Mouse (Mus musculus) brain, embryonic 14.5 days (tissue): ENCODE results near the gene Mal.

ENCODE experiments used
- CTCF ChIP-seq: fragments of 200-500 bp; IDR thresholded peaks from 2 replicates; pipeline ENCODE4 v1.5.1; 2012; ENCODE audit warnings: inconsistent platforms, mild to moderate bottlenecking, moderate library complexity, borderline replicate concordance; ENCODE audit not compliant: insufficient read depth, insufficient read length; ENCODE audit errors: extremely low read depth
- POLR2A ChIP-seq: fragments of 200-500 bp; IDR thresholded peaks from 2 replicates; pipeline ENCODE4 v1.6.1; 2012; ENCODE audit warnings: mild to moderate bottlenecking, inconsistent platforms, borderline replicate concordance; ENCODE audit not compliant: poor library complexity, insufficient read depth, insufficient read length, severe bottlenecking; ENCODE audit errors: extremely low read depth

DNA sequence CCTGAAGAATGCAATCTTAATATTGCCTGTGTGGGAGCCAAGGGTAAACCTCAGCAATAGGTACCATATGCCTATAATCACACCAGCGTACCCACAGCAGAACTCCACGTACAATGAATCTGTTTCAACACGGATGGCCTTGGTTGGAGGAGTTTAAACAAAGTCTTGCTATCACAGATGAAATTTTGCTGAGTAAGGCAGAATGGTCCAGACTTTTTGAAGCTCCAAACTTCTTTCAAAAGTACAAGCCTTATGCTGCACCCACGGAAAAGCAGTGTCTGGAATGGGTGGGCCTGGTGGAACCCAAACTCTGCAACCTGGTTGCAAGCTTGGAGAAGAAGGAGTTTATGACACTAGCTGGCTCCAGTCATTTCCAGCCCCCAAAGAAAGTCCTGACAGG, 32.7 kb upstream of the Mal start:
- TF ChIP-seq POLR2A: no peak
- no peak for TF ChIP-seq CTCF
